Mouse (Mus musculus) liver, embryonic 16.5 days (tissue): ENCODE results near the gene Rapgef4. TPM values are rescaled to one million over a fixed set of nuclear protein-coding genes. Genes with fewer than 3 reads are reported as not detected.

Experiments used
- ATAC-seq: fragments of 200-750 bp; cut with Nextera tagmentation; 2 replicates; pipeline ENCODE4 v1.8.0; 2017; ENCODE audit warnings: low read depth, mild to moderate bottlenecking, moderate number of reproducible peaks, moderate library complexity
- H3K27ac ChIP-seq: fragments of 300-500 bp; sonication (generic); 2 replicates; pipeline ENCODE4 v1.5.1; 2014; ENCODE audit warnings: mild to moderate bottlenecking, low read length
- H3K27me3 ChIP-seq: fragments of 300-500 bp; sonication (generic); 2 replicates; pipeline ENCODE4 v1.6.1; 2014; ENCODE audit warnings: low read depth, low read length, mixed read lengths; ENCODE audit not compliant: control insufficient read depth, insufficient read depth
- H3K36me3 ChIP-seq: fragments of 300-500 bp; sonication (generic); 2 replicates; pipeline ENCODE4 v1.6.1; 2014; ENCODE audit warnings: mild to moderate bottlenecking; ENCODE audit not compliant: control insufficient read depth, insufficient read depth
- H3K4me1 ChIP-seq: fragments of 300-500 bp; sonication (generic); 2 replicates; pipeline ENCODE4 v1.6.1; 2014; ENCODE audit warnings: low read depth, low read length, mixed read lengths; ENCODE audit not compliant: control insufficient read depth
- H3K4me2 ChIP-seq: fragments of 300-500 bp; sonication (generic); 2 replicates; pipeline ENCODE4 v1.6.1; 2014; ENCODE audit warnings: low read depth, low read length, mixed read lengths
- H3K4me3 ChIP-seq: fragments of 300-500 bp; sonication (generic); 2 replicates; pipeline ENCODE4 v1.5.1; 2014; ENCODE audit warnings: low read depth, mild to moderate bottlenecking, low read length
- H3K9ac ChIP-seq: fragments of 300-500 bp; sonication (generic); 2 replicates; pipeline ENCODE4 v1.6.1; 2014; ENCODE audit warnings: low read depth, low read length
- H3K9me3 ChIP-seq: fragments of 300-500 bp; sonication (generic); replicated peaks from 2 replicates; pipeline ENCODE4 v1.6.1; 2016; ENCODE audit warnings: low read length; ENCODE audit not compliant: control insufficient read depth
- whole genome bisulfite sequencing: fragments of 180-500 bp; shearing (Covaris S2); extraction: QIAGEN DNeasy Blood & Tissue Kit; methylation state at CpG from one replicate; pipeline ENCODE4 v1.1.7; 2014; ENCODE audit not compliant: insufficient replicate concordance; 5-methylcytosine and 5-hydroxymethylcytosine counted together
- polyA plus RNA-seq: library from polyadenylated mRNA; unstranded; fragments of >200 nt; fragmentation: Nextera tagmentation; extraction: Ambion mirVana; gene quantifications from 2 replicates; pipeline ENCODE4 v1.2.1, GENCODE M21; 2015

The Rapgef4 gene
- polyA plus RNA-seq, 1 experiment from 2014 or later, result 7.8 TPM

GRCm38 (mm10) chr2:71979981-71980380 is 1.1 kb upstream of the Rapgef4 start:
- no peak for ATAC-seq
- WGBS, result 73% methylated on average over 7 of the region's 7 CpGs

GRCm38 (mm10) chr2:71981343-71981851 is 357 bp downstream of the Rapgef4 start:
- ATAC-seq, result no peak
- H3K27ac ChIP-seq, result no peak overlapping the region
- H3K4me2 ChIP-seq, result peak overlapping the region; percentile 66
- peaks cover 15% of the 10 kb centered on the region for H3K27me3 ChIP-seq
- peak overlapping the region; percentile 53 for H3K4me3 ChIP-seq
- no peaks in the 10 kb centered on the region for H3K36me3 ChIP-seq
- WGBS, result 14% methylated on average over 24 of the region's 24 CpGs
- H3K9me3 ChIP-seq, result no peaks in the 10 kb centered on the region
- H3K9ac ChIP-seq, result no peak overlapping the region
- no peaks in the 10 kb centered on the region; the same call in 1 of the 2 replicates for H3K4me1 ChIP-seq

More at GRCm38 (mm10) chr2:71979981-71980380, 1.1 kb upstream of the Rapgef4 start:
- Histone ChIP-seq H3K27ac (no peak overlapping the region), H3K9ac (no peak overlapping the region), H3K4me3 (no peak overlapping the region), H3K27me3 (peaks cover 15% of the 10 kb centered on the region), H3K4me1 (no peaks in the 10 kb centered on the region; the same call in 1 of the 2 replicates), H3K9me3 (no peaks in the 10 kb centered on the region), H3K4me2 (no peak overlapping the region), H3K36me3 (no peaks in the 10 kb centered on the region)

- Histone ChIP-seq H3K27me3 (peaks cover 15% of the 10 kb centered on the region), H3K4me3 (no peak overlapping the region), H3K9ac (no peak overlapping the region), H3K4me1 (no peaks in the 10 kb centered on the region; the same call in 1 of the 2 replicates), H3K4me2 (no peak overlapping the region), H3K36me3 (no peaks in the 10 kb centered on the region), H3K9me3 (no peaks in the 10 kb centered on the region), H3K27ac (no peak overlapping the region)
- ATAC-seq, result no peak
- 67% methylated on average over 6 of the region's 6 CpGs for WGBS
These were observed 856 bp downstream of the Rapgef4 start for GRCm38 (mm10) chr2:71981896-71982295.

- Histone ChIP-seq H3K4me1 (no peaks in the 10 kb centered on the region; the same call in 1 of the 2 replicates), H3K4me2 (no peak overlapping the region), H3K27ac (no peak overlapping the region), H3K36me3 (no peaks in the 10 kb centered on the region), H3K9me3 (no peaks in the 10 kb centered on the region), H3K4me3 (no peak overlapping the region), H3K9ac (no peak overlapping the region), H3K27me3 (peaks cover 15% of the 10 kb centered on the region)
- ATAC-seq, result peak; percentile 58
- WGBS, result 47% methylated on average over 10 of the region's 10 CpGs
These were observed 2.0 kb downstream of the Rapgef4 start for GRCm38 (mm10) chr2:71982868-71983597.

- ATAC-seq, result no peak
- H3K36me3 ChIP-seq, result no peaks in the 10 kb centered on the region
- peaks cover 13% of the 10 kb centered on the region for H3K27me3 ChIP-seq
- H3K9ac ChIP-seq, result no peak overlapping the region
- H3K9me3 ChIP-seq, result no peaks in the 10 kb centered on the region
- no peaks in the 10 kb centered on the region; the same call in 1 of the 2 replicates for H3K4me1 ChIP-seq
- H3K4me3 ChIP-seq, result no peak overlapping the region
- H3K27ac ChIP-seq, result no peak overlapping the region
- WGBS, result 49% methylated on average over 2 of the region's 2 CpGs
- H3K4me2 ChIP-seq, result no peak overlapping the region
These were observed 4.7 kb downstream of the Rapgef4 start for GRCm38 (mm10) chr2:71985730-71986129.

- H3K27me3 ChIP-seq, result peaks cover 7% of the 10 kb centered on the region
- no peak overlapping the region for H3K4me2 ChIP-seq
- H3K9ac ChIP-seq, result no peak overlapping the region
- H3K4me3 ChIP-seq, result no peak overlapping the region
- WGBS, result 56% methylated on average over 12 of the region's 12 CpGs
- no peak overlapping the region for H3K27ac ChIP-seq
- H3K9me3 ChIP-seq, result no peaks in the 10 kb centered on the region
- H3K36me3 ChIP-seq, result no peaks in the 10 kb centered on the region
- H3K4me1 ChIP-seq, result no peaks in the 10 kb centered on the region
- peak; percentile 24; the same call in 1 of the 2 replicates for ATAC-seq
These were observed 5.3 kb downstream of the Rapgef4 start for GRCm38 (mm10) chr2:71986276-71986848.

GRCm38 (mm10) chr2:71988572-71988971 is 7.5 kb downstream of the Rapgef4 start:
- H3K36me3 ChIP-seq, result no peaks in the 10 kb centered on the region
- H3K4me2 ChIP-seq, result no peak overlapping the region
- H3K9me3 ChIP-seq, result no peaks in the 10 kb centered on the region
- H3K4me3 ChIP-seq, result no peak overlapping the region
- no peak overlapping the region for H3K27ac ChIP-seq
- no peak overlapping the region for H3K9ac ChIP-seq
- no peak for ATAC-seq
- H3K4me1 ChIP-seq, result no peaks in the 10 kb centered on the region
- WGBS, result 49% methylated on average over 6 of the region's 6 CpGs
- H3K27me3 ChIP-seq, result no peaks in the 10 kb centered on the region

- Histone ChIP-seq H3K4me3 (no peak overlapping the region), H3K9ac (no peak overlapping the region), H3K9me3 (no peaks in the 10 kb centered on the region), H3K36me3 (no peaks in the 10 kb centered on the region), H3K4me1 (no peaks in the 10 kb centered on the region), H3K4me2 (no peak overlapping the region), H3K27me3 (no peaks in the 10 kb centered on the region), H3K27ac (no peak overlapping the region)
- 76% methylated on average over 3 of the region's 3 CpGs for WGBS
- ATAC-seq, result no peak
These were observed 11.1 kb downstream of the Rapgef4 start for GRCm38 (mm10) chr2:71992129-71992528.
